13 mouse cellular contexts compared by ENCODE assay signal in the genomic region with DNA sequence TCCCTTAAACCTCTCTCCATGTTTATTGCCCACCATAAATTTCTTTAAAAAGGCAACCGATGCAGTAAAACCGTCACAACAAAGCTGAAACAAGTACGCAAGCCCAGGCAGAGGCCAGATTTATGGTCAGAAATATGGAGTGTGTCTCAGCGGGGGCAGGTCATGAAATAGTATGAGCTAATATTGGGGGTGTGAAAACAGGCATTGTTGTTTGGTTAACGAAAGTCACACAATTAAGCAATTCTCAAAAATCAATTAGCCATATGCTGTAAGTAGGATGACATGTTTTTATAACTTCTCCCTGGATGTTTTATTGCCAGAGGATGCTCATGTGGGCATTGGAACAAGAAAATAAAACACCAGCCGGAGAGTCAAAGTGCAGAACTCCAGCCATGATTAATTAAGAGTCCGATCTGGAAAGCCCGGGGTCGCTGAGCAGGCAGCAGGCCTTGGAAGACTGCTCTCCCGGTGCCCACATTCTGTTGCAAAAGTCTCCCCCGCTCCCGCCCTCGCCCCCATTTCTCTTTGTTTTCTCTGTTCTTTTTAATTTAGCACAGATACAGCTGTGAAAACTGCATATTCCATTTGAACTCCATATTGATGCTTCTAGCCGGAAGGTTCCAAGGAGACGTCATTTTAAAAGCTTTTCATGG.
DNase-seq lines count a peak whose midpoint lies in the region; ATAC-seq lines count a peak whose summit lies in the region.
"Had no signal": no experiment of that assay in that cellular context is flagged by ENCODE, and none has a peak within 500 bp of the region (broad histone marks: within the 10 kb centered on the region; RNA-seq: fewer than 3 reads in every experiment).

No protein-coding gene starts in this region.

- H3K36me3 ChIP-seq in kidney, embryonic 16.5 days (ENCODE audit: insufficient read depth, low read length) = no peaks in the 10 kb centered on the region
- no peaks in the 10 kb centered on the region for H3K36me3 ChIP-seq in limb, embryonic 15.5 days
- H3K36me3 ChIP-seq: heart, embryonic 12.5 days; lung, embryonic 15.5 days; midbrain, embryonic 12.5 days had no signal

- DNase-seq in kidney, postnatal 25 days = no peak
- DNase-seq in embryo, embryonic 10.5 days (ENCODE audit: low spot score) = peak; percentile 68
- peak; percentile 95 for DNase-seq in hindlimb bud, embryonic 11.5 days (ENCODE audit: extremely low spot score, low read depth, low spot score)
- no peak for DNase-seq in left cerebral cortex, postnatal 36 days (ENCODE audit: low spot score in 2 of 2)
- no peak for DNase-seq in thymus, postnatal 0 days (ENCODE audit: low spot score)
- DNase-seq in cerebellum, postnatal 36 days = no peak
- DNase-seq: adrenal gland, adult 2 months had no signal

- ATAC-seq in kidney, embryonic 16.5 days (ENCODE audit: low FRiP score, low TSS enrichment) = peak; percentile 62
- ATAC-seq in limb, embryonic 15.5 days (ENCODE audit: insufficient number of reproducible peaks, low FRiP score, low TSS enrichment, low read depth) = no peak
- ATAC-seq: CD4-positive, CD25-positive, alpha-beta regulatory T cell, adult 4 months had no signal

- H3K9ac ChIP-seq in kidney, embryonic 16.5 days (replicated peaks; ENCODE audit: low read length) = no peak overlapping the region
- H3K9ac ChIP-seq in limb, embryonic 15.5 days = no peak overlapping the region
- H3K9ac ChIP-seq: heart, embryonic 12.5 days; lung, embryonic 15.5 days; midbrain, embryonic 12.5 days had no signal

- H3K4me2 ChIP-seq in kidney, embryonic 16.5 days (replicated peaks; ENCODE audit: low read depth, low read length) = peak overlapping the region; percentile 25
- peak overlapping the region; percentile 8; the same call in 1 of the 2 replicates for H3K4me2 ChIP-seq in limb, embryonic 15.5 days
- H3K4me2 ChIP-seq: heart, embryonic 12.5 days; lung, embryonic 15.5 days; midbrain, embryonic 12.5 days had no signal

- peaks cover 35% of the 10 kb centered on the region for H3K4me1 ChIP-seq in kidney, embryonic 16.5 days (ENCODE audit: insufficient read depth, low read length)
- H3K4me1 ChIP-seq in limb, embryonic 15.5 days = peaks cover 34% of the 10 kb centered on the region
- H3K4me1 ChIP-seq: lung, embryonic 15.5 days; midbrain, embryonic 12.5 days had no signal

- no peak overlapping the region for H3K4me3 ChIP-seq in kidney, embryonic 16.5 days (ENCODE audit: low read length)
- H3K4me3 ChIP-seq in limb, embryonic 15.5 days = no peak overlapping the region
- H3K4me3 ChIP-seq: heart, embryonic 12.5 days; lung, embryonic 15.5 days; midbrain, embryonic 12.5 days had no signal

- 16% methylated on average over 15 of the region's 15 CpGs for WGBS in kidney, embryonic 16.5 days
- 18% methylated on average over 15 of the region's 15 CpGs for WGBS in limb, embryonic 15.5 days

- peak overlapping the region; percentile 14 for H3K27ac ChIP-seq in kidney, embryonic 16.5 days (ENCODE audit: low read length)
- H3K27ac ChIP-seq in limb, embryonic 15.5 days = 0 out of 2 replicates have a peak overlapping the region, but pooled peaks have one; percentile 27
- H3K27ac ChIP-seq: lung, embryonic 15.5 days; midbrain, embryonic 12.5 days had no signal

- no peaks in the 10 kb centered on the region for H3K27me3 ChIP-seq in kidney, embryonic 16.5 days (ENCODE audit: insufficient read depth, low read length)
- H3K27me3 ChIP-seq in limb, embryonic 15.5 days = 0 out of 2 replicates have a peak, but pooled peaks cover 11% of the 10 kb centered on the region
- H3K27me3 ChIP-seq: lung, embryonic 15.5 days; midbrain, embryonic 12.5 days had no signal

- no peaks in the 10 kb centered on the region for H3K9me3 ChIP-seq in kidney, embryonic 16.5 days (ENCODE audit: low read length)
- H3K9me3 ChIP-seq in limb, embryonic 15.5 days = no peaks in the 10 kb centered on the region
- H3K9me3 ChIP-seq: heart, embryonic 12.5 days; lung, embryonic 15.5 days; midbrain, embryonic 12.5 days had no signal

- intact Hi-C loops in left cerebral cortex, postnatal 36 days (cut with DNase I) = no loop called here

Comparison
In these comparisons a context has a peak if more than half of its experiments do, and no peak if none do; other contexts are left out.
1. DNase-seq: peak in embryo, embryonic 10.5 days (single experiment) and hindlimb bud, embryonic 11.5 days (single experiment); none in kidney, postnatal 25 days (0 of 2), left cerebral cortex, postnatal 36 days (0 of 2), thymus, postnatal 0 days (single experiment) and cerebellum, postnatal 36 days (0 of 2).